Mouse (Mus musculus) heart, embryonic 14.5 days (tissue): ENCODE measurements around the gene Parva. TPM values are rescaled to one million over a fixed set of nuclear protein-coding genes. Genes with fewer than 3 reads are reported as not detected.

ENCODE experiments used
- ATAC-seq: fragments of 200-750 bp; cut with Nextera tagmentation; 2 replicates; pipeline ENCODE4 v1.8.0; 2017; ENCODE audit warnings: low read depth, moderate TSS enrichment; ENCODE audit not compliant: insufficient number of reproducible peaks, insufficient read depth, low FRiP score
- H3K27ac ChIP-seq, 2 experiments: fragments of 200-500 bp in 1 of 2; fragments of 300-500 bp in 1 of 2; sonication (generic) in 1 of 2; replicated peaks in 1 of 2; 2 replicates each; pipeline ENCODE4 v1.5.1; 2012 to 2014; ENCODE audit warnings: low read depth in 2 of 2, low read length in 2 of 2, control low read depth in 1 of 2, mild to moderate bottlenecking in 1 of 2, mixed read lengths in 1 of 2; ENCODE audit not compliant: control insufficient read depth in 1 of 2, insufficient read depth in 1 of 2
- H3K27me3 ChIP-seq: fragments of 300-500 bp; sonication (generic); 2 replicates; pipeline ENCODE4 v1.6.1; 2014; ENCODE audit warnings: mild to moderate bottlenecking, low read length, control low read depth; ENCODE audit not compliant: control insufficient read depth, insufficient read depth
- H3K36me3 ChIP-seq: fragments of 300-500 bp; sonication (generic); 2 replicates; pipeline ENCODE4 v1.6.1; 2014; ENCODE audit warnings: mild to moderate bottlenecking, control low read depth, low read length, mixed read lengths; ENCODE audit not compliant: control insufficient read depth, insufficient read depth
- H3K4me1 ChIP-seq, 2 experiments: fragments of 200-500 bp in 1 of 2; fragments of 300-500 bp in 1 of 2; sonication (generic) in 1 of 2; 2 replicates each; pipeline ENCODE4 v1.6.1; 2012 to 2014; ENCODE audit warnings: low read length in 2 of 2, control low read depth in 1 of 2, mixed read lengths in 1 of 2; ENCODE audit not compliant: control insufficient read depth in 2 of 2, insufficient read depth in 2 of 2
- H3K4me2 ChIP-seq: fragments of 300-500 bp; sonication (generic); 2 replicates; pipeline ENCODE4 v1.6.1; 2014; ENCODE audit warnings: mild to moderate bottlenecking, low read length
- H3K4me3 ChIP-seq, 2 experiments: fragments of 200-500 bp in 1 of 2; fragments of 300-500 bp in 1 of 2; sonication (generic) in 1 of 2; 2 replicates each; pipeline ENCODE4 v1.5.1; 2012 to 2014; ENCODE audit warnings: low read length in 2 of 2, mild to moderate bottlenecking in 2 of 2, control low read depth in 1 of 2, low read depth in 1 of 2, moderate library complexity in 1 of 2; ENCODE audit not compliant: control insufficient read depth in 1 of 2, insufficient read depth in 1 of 2
- H3K9ac ChIP-seq: fragments of 300-500 bp; sonication (generic); 2 replicates; pipeline ENCODE4 v1.6.1; 2014; ENCODE audit warnings: mild to moderate bottlenecking, low read length
- H3K9me3 ChIP-seq: fragments of 300-500 bp; sonication (generic); 2 replicates; pipeline ENCODE4 v1.6.1; 2016; ENCODE audit warnings: low read length, control low read depth; ENCODE audit not compliant: control insufficient read depth
- WGBS: fragments of 180-500 bp; shearing (Covaris S2); extraction: QIAGEN DNeasy Blood & Tissue Kit; methylation state at CpG from one replicate; pipeline ENCODE4 v1.1.7; 2014; 5-methylcytosine and 5-hydroxymethylcytosine counted together
- polyA plus RNA-seq: library from polyadenylated mRNA; unstranded; fragments of >200 nt; fragmentation: Nextera tagmentation; extraction: Ambion mirVana; gene quantifications from 2 replicates; pipeline ENCODE4 v1.2.1, GENCODE M21; 2014

The Parva gene
- polyA plus RNA-seq, 1 experiment from 2014 or later: 79.1 TPM

GRCm38 (mm10) chr7:112390252-112390936 lies 36.9 kb upstream of the Parva start:
- Histone ChIP-seq H3K4me1 (peaks cover 8 to 18% of the 10 kb centered on the region in 2 experiments; a peak in 3 of 4 replicates), H3K9me3 (no peaks in the 10 kb centered on the region), H3K27ac (peak overlapping the region in 1 of 2 experiments; percentile 46; a peak in 1 of 4 replicates), H3K4me2 (no peak overlapping the region), H3K27me3 (no peaks in the 10 kb centered on the region), H3K36me3 (no peaks in the 10 kb centered on the region), H3K9ac (no peak overlapping the region; the same call in 1 of the 2 replicates), H3K4me3 (no peak overlapping the region)
- no peak for ATAC-seq
- 46% methylated on average over 11 of the region's 11 CpGs for WGBS

GRCm38 (mm10) chr7:112390937-112391605 lies 36.2 kb upstream of the Parva start:
- no peak overlapping the region for H3K4me3 ChIP-seq
- ATAC-seq: no peak
- 0 out of 4 replicates have a peak overlapping the region, but pooled peaks of 1 of the 2 experiments have one; percentile 7 for H3K27ac ChIP-seq
- peaks cover 8 to 18% of the 10 kb centered on the region in 2 experiments; a peak in 3 of 4 replicates for H3K4me1 ChIP-seq
- 45% methylated on average over 6 of the region's 6 CpGs for WGBS
- no peaks in the 10 kb centered on the region for H3K9me3 ChIP-seq
- H3K36me3 ChIP-seq: no peaks in the 10 kb centered on the region
- H3K4me2 ChIP-seq: no peak overlapping the region
- no peak overlapping the region for H3K9ac ChIP-seq
- H3K27me3 ChIP-seq: no peaks in the 10 kb centered on the region

- Histone ChIP-seq H3K4me2 (no peak overlapping the region), H3K4me1 (no peaks in the 10 kb centered on the region), H3K27ac (no peak overlapping the region), H3K9me3 (no peaks in the 10 kb centered on the region), H3K9ac (no peak overlapping the region), H3K4me3 (no peak overlapping the region), H3K27me3 (no peaks in the 10 kb centered on the region), H3K36me3 (no peaks in the 10 kb centered on the region)
- 88% methylated on average over 3 of the region's 3 CpGs for WGBS
- no peak for ATAC-seq
Observed at GRCm38 (mm10) chr7:112397786-112398185, 29.5 kb upstream of the Parva start.

GRCm38 (mm10) chr7:112399425-112400170 lies 27.7 kb upstream of the Parva start:
- no peak for ATAC-seq
- WGBS: 75% methylated on average over 7 of the region's 7 CpGs

GRCm38 (mm10) chr7:112400175-112400574 lies 27.1 kb upstream of the Parva start:
- H3K27me3 ChIP-seq: no peaks in the 10 kb centered on the region
- no peak for ATAC-seq
- 45% methylated on average over 6 of the region's 6 CpGs for WGBS
- H3K4me3 ChIP-seq: no peak overlapping the region
- no peak overlapping the region for H3K4me2 ChIP-seq
- H3K9ac ChIP-seq: no peak overlapping the region
- H3K27ac ChIP-seq: no peak overlapping the region
- no peaks in the 10 kb centered on the region for H3K36me3 ChIP-seq
- peaks cover 0 to 4% of the 10 kb centered on the region in 2 experiments; a peak in 2 of 4 replicates for H3K4me1 ChIP-seq
- no peaks in the 10 kb centered on the region for H3K9me3 ChIP-seq

More at GRCm38 (mm10) chr7:112399425-112400170, 27.7 kb upstream of the Parva start:
- Histone ChIP-seq H3K36me3 (no peaks in the 10 kb centered on the region), H3K4me3 (no peak overlapping the region), H3K4me1 (no peaks in the 10 kb centered on the region), H3K27ac (no peak overlapping the region), H3K9ac (no peak overlapping the region), H3K4me2 (no peak overlapping the region), H3K9me3 (no peaks in the 10 kb centered on the region), H3K27me3 (no peaks in the 10 kb centered on the region)

GRCm38 (mm10) chr7:112405061-112405460 lies 22.2 kb upstream of the Parva start:
- Histone ChIP-seq H3K9me3 (no peaks in the 10 kb centered on the region), H3K4me2 (no peak overlapping the region), H3K9ac (0 out of 2 replicates have a peak overlapping the region, but pooled peaks have one; percentile 9), H3K4me1 (peaks cover 13 to 25% of the 10 kb centered on the region in 2 experiments), H3K27ac (no peak overlapping the region), H3K36me3 (no peaks in the 10 kb centered on the region), H3K27me3 (no peaks in the 10 kb centered on the region), H3K4me3 (no peak overlapping the region)
- 36% methylated on average over 2 of the region's 2 CpGs for WGBS
- no peak for ATAC-seq

GRCm38 (mm10) chr7:112405578-112405977 lies 21.7 kb upstream of the Parva start:
- H3K4me1 ChIP-seq: peaks cover 13 to 25% of the 10 kb centered on the region in 2 experiments
- H3K9me3 ChIP-seq: no peaks in the 10 kb centered on the region
- no peak overlapping the region for H3K4me2 ChIP-seq
- H3K36me3 ChIP-seq: no peaks in the 10 kb centered on the region
- ATAC-seq: no peak
- H3K9ac ChIP-seq: 0 out of 2 replicates have a peak overlapping the region, but pooled peaks have one; percentile 9
- no peak overlapping the region for H3K4me3 ChIP-seq
- no peak overlapping the region for H3K27ac ChIP-seq
- H3K27me3 ChIP-seq: no peaks in the 10 kb centered on the region
- WGBS: 63% methylated on average over 8 of the region's 8 CpGs
